ENCODE assay signal across 8 mouse cellular contexts in genomic region chr6:51172856-51173619, GRCm38 (mm10).
DNase-seq lines count a peak whose midpoint lies in the region; ATAC-seq and TF ChIP-seq lines count a peak whose summit lies in the region.

No protein-coding gene starts in this region.

- DNase-seq in 3T3-L1 (ENCODE audit: low read depth, low spot score) = peak; percentile 100
- peak; percentile 90 for DNase-seq in G1E (ENCODE audit: low spot score)
- peak; percentile 99 for DNase-seq in embryonic facial prominence, embryonic 14.5 days (ENCODE audit: low spot score)
- DNase-seq in lung, postnatal 25 days (ENCODE audit: low spot score) = peak; percentile 94
- DNase-seq in right cerebral cortex, postnatal 14 days = peak; percentile 39

- H3K4me1 ChIP-seq in G1E (ENCODE audit: insufficient read depth, low read depth, low read length) = peaks cover 57% of the 10 kb centered on the region
- H3K4me1 ChIP-seq in embryonic facial prominence, embryonic 14.5 days (ENCODE audit: control insufficient read depth, insufficient read depth, low read length) = peaks cover 30% of the 10 kb centered on the region
- H3K4me1 ChIP-seq in heart, embryonic 12.5 days (replicated peaks) = peaks cover 32% of the 10 kb centered on the region
- H3K4me1 ChIP-seq in kidney, embryonic 14.5 days (ENCODE audit: control insufficient read depth, insufficient read depth, low read length) = peaks cover 28% of the 10 kb centered on the region

- peak overlapping the region; percentile 65 for H3K4me2 ChIP-seq in embryonic facial prominence, embryonic 14.5 days (ENCODE audit: low read depth, low read length)
- peak overlapping the region; percentile 90 for H3K4me2 ChIP-seq in heart, embryonic 12.5 days
- peak overlapping the region; percentile 74 for H3K4me2 ChIP-seq in kidney, embryonic 14.5 days (replicated peaks; ENCODE audit: low read depth, low read length)

- H3K9me3 ChIP-seq in G1E (replicated peaks) = no peaks in the 10 kb centered on the region
- no peaks in the 10 kb centered on the region for H3K9me3 ChIP-seq in embryonic facial prominence, embryonic 14.5 days (ENCODE audit: control insufficient read depth, low read length)
- H3K9me3 ChIP-seq in heart, embryonic 12.5 days (replicated peaks) = no peaks in the 10 kb centered on the region
- H3K9me3 ChIP-seq in kidney, embryonic 14.5 days (ENCODE audit: control insufficient read depth, low read length) = no peaks in the 10 kb centered on the region

- under 1% methylated on average over 25 of the region's 25 CpGs for WGBS in embryonic facial prominence, embryonic 14.5 days
- WGBS in heart, embryonic 12.5 days = 0% methylated on average over 25 of the region's 25 CpGs
- under 1% methylated on average over 25 of the region's 25 CpGs for WGBS in kidney, embryonic 14.5 days

- no peak for TF ChIP-seq CTCF in G1E (IDR thresholded peaks at IDR 0.05; ENCODE audit: low read depth, low read length)

- H3K27ac ChIP-seq in embryonic facial prominence, embryonic 14.5 days (replicated peaks; ENCODE audit: low read depth, low read length) = peak overlapping the region; percentile 94
- H3K27ac ChIP-seq in heart, embryonic 12.5 days (ENCODE audit: poor library complexity, severe bottlenecking) = peak overlapping the region; percentile 85
- peak overlapping the region; percentile 95 for H3K27ac ChIP-seq in kidney, embryonic 14.5 days (ENCODE audit: low read depth, low read length)

- ATAC-seq in G1E (ENCODE audit: extremely low read depth, insufficient number of reproducible peaks, low FRiP score, poor library complexity, severe bottlenecking) = peak; percentile 83
- peak; percentile 87 for ATAC-seq in embryonic facial prominence, embryonic 14.5 days (ENCODE audit: low read depth)
- ATAC-seq in heart, embryonic 12.5 days (ENCODE audit: insufficient number of reproducible peaks, low FRiP score) = peak; percentile 90
- peak; percentile 90 for ATAC-seq in kidney, embryonic 14.5 days (ENCODE audit: low FRiP score, low TSS enrichment)
- ATAC-seq in cerebellum, adult (ENCODE audit: insufficient number of reproducible peaks, low FRiP score, low TSS enrichment) = no peak

- H3K9ac ChIP-seq in embryonic facial prominence, embryonic 14.5 days (ENCODE audit: low read depth, low read length) = peak overlapping the region; percentile 63
- peak overlapping the region; percentile 64 for H3K9ac ChIP-seq in heart, embryonic 12.5 days
- H3K9ac ChIP-seq in kidney, embryonic 14.5 days (ENCODE audit: low read depth, low read length) = peak overlapping the region; percentile 70

- no peaks in the 10 kb centered on the region for H3K27me3 ChIP-seq in G1E (ENCODE audit: insufficient read depth, low read length)
- H3K27me3 ChIP-seq in embryonic facial prominence, embryonic 14.5 days (replicated peaks; ENCODE audit: control insufficient read depth, insufficient read depth, low read length) = peaks cover 43% of the 10 kb centered on the region
- peaks cover 18% of the 10 kb centered on the region for H3K27me3 ChIP-seq in heart, embryonic 12.5 days (replicated peaks)
- H3K27me3 ChIP-seq in kidney, embryonic 14.5 days (ENCODE audit: control insufficient read depth, insufficient read depth, low read length) = peaks cover 4% of the 10 kb centered on the region

- peak overlapping the region; percentile 70 for H3K4me3 ChIP-seq in G1E (ENCODE audit: low read depth, low read length)
- peak overlapping the region; percentile 34 for H3K4me3 ChIP-seq in embryonic facial prominence, embryonic 14.5 days (ENCODE audit: low read depth, low read length)
- peak overlapping the region; percentile 50 for H3K4me3 ChIP-seq in heart, embryonic 12.5 days
- peak overlapping the region; percentile 36 for H3K4me3 ChIP-seq in kidney, embryonic 14.5 days (ENCODE audit: low read length)

- H3K36me3 ChIP-seq in G1E (replicated peaks) = no peaks in the 10 kb centered on the region
- H3K36me3 ChIP-seq in embryonic facial prominence, embryonic 14.5 days (ENCODE audit: control insufficient read depth, insufficient read depth, low read length) = no peaks in the 10 kb centered on the region
- H3K36me3 ChIP-seq in heart, embryonic 12.5 days = no peaks in the 10 kb centered on the region
- no peaks in the 10 kb centered on the region for H3K36me3 ChIP-seq in kidney, embryonic 14.5 days (ENCODE audit: control insufficient read depth, insufficient read depth, low read length)

Comparison
In these comparisons a context has a peak if more than half of its experiments do, and no peak if none do; other contexts are left out.
1. DNase-seq: peak in every context shown above with its lines; median percentile 100 in 3T3-L1; 99 in embryonic facial prominence, embryonic 14.5 days; 94 in lung, postnatal 25 days; 90 in G1E; 39 in right cerebral cortex, postnatal 14 days.